Mouse (Mus musculus) right cerebral cortex, adult 2 months (tissue): Measurements from ENCODE around the gene Pik3r2.
"Not testable (repeated sequence)": the region's sequence is repeated elsewhere in the genome, so short reads cannot be mapped to it uniquely, and the experiment has no call there.

ENCODE experiments used
- DNase-seq, 2 experiments: peaks; one replicate each; pipeline ENCODE4 v3.0.0; 2021 to 2022; ENCODE audit warnings: low spot score in 2 of 2

Pik3r2 gene

GRCm38 (mm10) chr8:70776496-70777444 is at the start of gene Pik3r2:
TSS of gene Pik3r2 (minus strand) at chr8:70776713.
- peak; percentile 97 to 98 for DNase-seq

- DNase-seq: no peak
Measured at GRCm38 (mm10) chr8:70825816-70826215, 49.3 kb upstream of the Pik3r2 start.

GRCm38 (mm10) chr8:70823802-70824201 is 47.3 kb upstream of the Pik3r2 start:
- DNase-seq: no peak

GRCm38 (mm10) chr8:70822594-70822993 is 46.1 kb upstream of the Pik3r2 start:
- DNase-seq: not testable (repeated sequence)

- DNase-seq: peak in 1 of 2 experiments; percentile 58
Measured at GRCm38 (mm10) chr8:70821992-70822391, 45.5 kb upstream of the Pik3r2 start.

GRCm38 (mm10) chr8:70821399-70821962 is 45.0 kb upstream of the Pik3r2 start:
- peak; percentile 60 to 67 for DNase-seq

GRCm38 (mm10) chr8:70820101-70820935 is 43.8 kb upstream of the Pik3r2 start:
- DNase-seq: no peak

- DNase-seq: no peak
Measured at GRCm38 (mm10) chr8:70816679-70817078, 40.2 kb upstream of the Pik3r2 start.

- DNase-seq: no peak
Measured at GRCm38 (mm10) chr8:70812885-70813284, 36.4 kb upstream of the Pik3r2 start.

- DNase-seq: no peak
Measured at GRCm38 (mm10) chr8:70812055-70812454, 35.5 kb upstream of the Pik3r2 start.

- DNase-seq: no peak
Measured at GRCm38 (mm10) chr8:70810962-70811680, 34.6 kb upstream of the Pik3r2 start.

GRCm38 (mm10) chr8:70808955-70809701 is 32.6 kb upstream of the Pik3r2 start:
- no peak for DNase-seq

GRCm38 (mm10) chr8:70808239-70808638 is 31.7 kb upstream of the Pik3r2 start, which contains the start of gene Il12rb1:
TSS of gene Il12rb1 (plus strand) at chr8:70808449.
- DNase-seq: no peak

GRCm38 (mm10) chr8:70807304-70807703 is 30.8 kb upstream of the Pik3r2 start:
- DNase-seq: no peak

GRCm38 (mm10) chr8:70806541-70806940 is 30.0 kb upstream of the Pik3r2 start:
- DNase-seq: no peak

GRCm38 (mm10) chr8:70804481-70805206 is 28.1 kb upstream of the Pik3r2 start, which contains the start of gene Mast3:
TSS of gene Mast3 (minus strand) at chr8:70805054.
- peak; percentile 83 for DNase-seq

GRCm38 (mm10) chr8:70803761-70804480 is 27.4 kb upstream of the Pik3r2 start:
- DNase-seq: peak; percentile 84 to 85

GRCm38 (mm10) chr8:70802786-70803510 is 26.4 kb upstream of the Pik3r2 start:
- DNase-seq: no peak
